Mouse (Mus musculus) ES-Bruce4 (cell line): ENCODE data around the gene Abhd16b.

Source experiments
- CTCF ChIP-seq: IDR thresholded peaks from one replicate; pipeline ENCODE4 v1.8.1; 2011; ENCODE audit warnings: low read depth, low read length
- EP300 ChIP-seq: IDR thresholded peaks from 2 replicates; pipeline ENCODE4 v1.6.1; 2011; ENCODE audit warnings: low read depth, low read length; ENCODE audit not compliant: insufficient read depth
- POLR2A ChIP-seq: IDR thresholded peaks from one replicate; pipeline ENCODE4 v1.8.1; 2011; ENCODE audit warnings: low read length; ENCODE audit not compliant: insufficient read depth

- no peak for TF ChIP-seq POLR2A
- TF ChIP-seq CTCF = no peak
- no peak for TF ChIP-seq EP300
Measured at GRCm38 (mm10) chr2:181497548-181497875, 4.5 kb downstream of the Abhd16b start.
